Mouse (Mus musculus): ENCODE results near the gene Bfsp1. TPM values are rescaled to one million over a fixed set of nuclear protein-coding genes. Genes with fewer than 3 reads are reported as not detected.

The Bfsp1 gene
- polyA plus RNA-seq, 1 experiment from 2014 or later: 1.6 TPM

DNA sequence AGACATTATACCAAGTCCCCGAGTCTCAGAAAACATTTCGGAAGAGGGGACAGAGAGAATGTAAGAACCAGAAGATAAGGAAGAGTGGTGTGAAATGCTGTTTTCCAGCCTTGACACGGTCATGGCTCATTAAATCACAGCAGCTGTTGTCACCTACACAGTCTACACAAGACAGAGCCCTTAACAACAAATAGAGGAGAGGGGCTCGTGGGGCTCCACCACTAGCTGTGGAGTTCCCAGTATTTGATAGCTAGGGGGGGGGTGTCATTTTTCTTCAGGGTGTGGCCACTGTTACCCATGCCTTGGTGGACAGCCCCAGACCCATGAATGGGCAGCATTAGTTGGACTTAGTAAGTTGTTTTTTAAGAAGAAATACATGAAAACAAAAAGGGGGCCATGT lies 50.7 kb downstream of the Bfsp1 start:
- H3K9ac ChIP-seq (ENCODE audit: low read length): no peak overlapping the region
- H3K27ac ChIP-seq (ENCODE audit: low read length): no peak overlapping the region
- no peaks in the 10 kb centered on the region for H3K27me3 ChIP-seq (ENCODE audit: control insufficient read depth, insufficient read depth, low read depth, low read length)
- H3K36me3 ChIP-seq (ENCODE audit: control insufficient read depth, insufficient read depth, low read length): no peaks in the 10 kb centered on the region
- H3K9me3 ChIP-seq (ENCODE audit: control insufficient read depth, low read length): no peaks in the 10 kb centered on the region
- WGBS: 64% methylated on average over 4 of the region's 4 CpGs
- H3K4me1 ChIP-seq (replicated peaks; ENCODE audit: control insufficient read depth, insufficient read depth, low read length): no peaks in the 10 kb centered on the region; the same call in 1 of the 2 replicates
- H3K4me3 ChIP-seq (ENCODE audit: low read length): no peak overlapping the region
- no peak for ATAC-seq (ENCODE audit: low read depth)
- no peak overlapping the region for H3K4me2 ChIP-seq (ENCODE audit: low read depth, low read length)

DNA sequence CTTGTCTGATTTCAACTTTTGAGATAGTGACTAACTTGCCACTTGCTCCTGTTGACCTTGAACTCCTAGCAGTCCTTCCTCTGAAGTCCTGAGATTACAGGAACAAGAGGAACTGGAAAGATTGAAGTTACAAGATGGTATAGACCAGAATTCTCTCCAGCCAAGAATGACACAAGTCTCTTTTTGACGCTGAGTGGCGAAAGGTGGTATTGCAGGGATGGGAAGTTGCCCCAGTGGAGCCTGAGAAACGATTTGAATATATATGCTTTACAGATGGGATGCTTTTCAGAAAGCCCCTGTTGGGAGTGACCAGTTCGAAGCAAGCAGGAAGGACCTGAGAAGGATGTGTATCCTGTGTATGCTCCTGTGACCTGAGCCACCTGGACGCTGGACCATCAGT lies 54.2 kb downstream of the Bfsp1 start:
- no peaks in the 10 kb centered on the region for H3K36me3 ChIP-seq (ENCODE audit: control insufficient read depth, insufficient read depth, low read length)
- no peak overlapping the region for H3K27ac ChIP-seq (ENCODE audit: low read length)
- ATAC-seq (ENCODE audit: low read depth): no peak
- H3K27me3 ChIP-seq (ENCODE audit: control insufficient read depth, insufficient read depth, low read depth, low read length): no peaks in the 10 kb centered on the region
- H3K4me3 ChIP-seq (ENCODE audit: low read length): no peak overlapping the region
- no peaks in the 10 kb centered on the region for H3K9me3 ChIP-seq (ENCODE audit: control insufficient read depth, low read length)
- no peak overlapping the region for H3K4me2 ChIP-seq (ENCODE audit: low read depth, low read length)
- 41% methylated on average over 5 of the region's 5 CpGs for WGBS
- H3K4me1 ChIP-seq (replicated peaks; ENCODE audit: control insufficient read depth, insufficient read depth, low read length): no peaks in the 10 kb centered on the region; the same call in none of the 2 replicates
- no peak overlapping the region for H3K9ac ChIP-seq (ENCODE audit: low read length)

DNA sequence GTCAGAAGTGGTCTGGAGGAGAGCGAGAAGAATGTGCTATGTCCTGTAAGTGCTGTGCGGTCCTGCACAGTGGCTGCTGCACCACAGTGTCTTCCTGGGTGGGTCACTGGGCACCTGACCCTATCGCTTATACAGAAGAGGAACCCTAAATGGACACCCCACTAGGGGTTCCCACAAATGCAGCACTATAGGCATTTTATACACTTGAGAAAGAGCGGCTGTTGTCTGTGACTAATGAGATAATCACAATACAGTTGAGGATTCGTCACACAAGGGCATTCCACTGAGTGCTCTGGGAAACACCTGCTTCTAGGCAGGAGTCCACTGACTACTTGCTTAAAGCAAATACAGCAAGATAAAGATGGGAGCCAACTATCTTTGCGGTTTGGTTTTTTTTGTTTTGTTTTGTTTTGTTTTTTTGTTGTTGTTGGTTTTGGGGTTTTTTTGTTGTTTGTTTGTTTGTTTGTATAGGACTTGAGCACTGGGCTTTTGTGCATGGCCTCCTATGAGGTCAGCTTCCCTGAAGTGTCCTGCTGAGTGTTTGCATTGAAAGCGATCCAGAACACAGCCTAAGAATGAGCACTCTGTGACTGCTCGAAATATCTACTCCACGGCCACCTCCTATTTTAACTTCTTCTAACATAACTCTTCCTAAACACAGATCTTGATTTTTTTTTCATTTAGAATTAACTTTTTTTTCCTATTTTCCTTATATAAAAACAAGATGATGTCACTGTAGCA lies 55.9 kb downstream of the Bfsp1 start:
- peak; percentile 79 for ATAC-seq (ENCODE audit: low read depth)
- Histone ChIP-seq H3K9me3 (ENCODE audit: control insufficient read depth, low read length) (no peaks in the 10 kb centered on the region), H3K9ac (ENCODE audit: low read length) (no peak overlapping the region), H3K27ac (ENCODE audit: low read length) (peak overlapping the region; percentile 79), H3K27me3 (ENCODE audit: control insufficient read depth, insufficient read depth, low read depth, low read length) (no peaks in the 10 kb centered on the region), H3K4me1 (replicated peaks; ENCODE audit: control insufficient read depth, insufficient read depth, low read length) (no peaks in the 10 kb centered on the region; the same call in none of the 2 replicates), H3K4me2 (ENCODE audit: low read depth, low read length) (peak overlapping the region; percentile 15), H3K4me3 (ENCODE audit: low read length) (no peak overlapping the region), H3K36me3 (ENCODE audit: control insufficient read depth, insufficient read depth, low read length) (no peaks in the 10 kb centered on the region)
- WGBS: 53% methylated on average over 9 of the region's 9 CpGs

DNA sequence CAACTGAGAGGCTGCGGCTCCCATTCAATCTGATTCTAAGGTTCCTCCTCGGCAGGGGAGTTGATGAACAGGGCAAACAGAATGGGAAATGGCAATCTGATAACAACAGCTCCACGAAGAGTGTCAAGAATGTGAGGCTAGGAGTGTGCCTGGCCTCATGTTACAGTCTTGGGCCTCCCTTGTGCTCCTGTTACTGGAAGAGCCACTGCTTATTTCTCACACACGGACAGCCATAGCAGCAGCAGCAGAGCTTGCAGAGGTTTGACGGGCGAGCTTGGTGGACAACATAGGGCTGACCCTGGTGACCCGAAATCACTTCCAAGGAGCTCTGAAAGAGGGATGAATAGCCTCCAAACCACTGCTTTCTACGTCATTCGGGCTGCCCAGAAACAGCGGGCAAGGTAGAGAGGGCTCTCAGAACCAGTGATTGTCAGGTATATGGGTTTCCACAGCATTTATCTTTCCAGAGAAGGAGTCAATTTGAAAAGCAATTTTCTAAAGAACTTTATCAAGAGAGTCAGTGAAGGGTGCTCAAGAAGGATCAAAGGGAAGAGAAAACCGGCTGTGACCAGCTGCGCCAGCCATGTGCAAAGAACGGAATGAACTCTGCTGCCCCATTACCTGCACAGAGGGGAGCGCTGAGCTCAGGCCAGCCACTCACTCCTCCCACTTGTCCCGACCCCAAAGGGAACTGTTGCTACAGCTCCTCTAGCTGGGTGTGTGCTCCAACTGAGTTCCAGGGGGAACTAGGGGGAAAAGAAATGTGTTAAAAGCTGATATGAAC lies 56.6 kb downstream of the Bfsp1 start:
- peak overlapping the region; percentile 15 for H3K4me2 ChIP-seq (ENCODE audit: low read depth, low read length)
- H3K27ac ChIP-seq (ENCODE audit: low read length): peak overlapping the region; percentile 79
- 42% methylated on average over 15 of the region's 15 CpGs for WGBS

DNA sequence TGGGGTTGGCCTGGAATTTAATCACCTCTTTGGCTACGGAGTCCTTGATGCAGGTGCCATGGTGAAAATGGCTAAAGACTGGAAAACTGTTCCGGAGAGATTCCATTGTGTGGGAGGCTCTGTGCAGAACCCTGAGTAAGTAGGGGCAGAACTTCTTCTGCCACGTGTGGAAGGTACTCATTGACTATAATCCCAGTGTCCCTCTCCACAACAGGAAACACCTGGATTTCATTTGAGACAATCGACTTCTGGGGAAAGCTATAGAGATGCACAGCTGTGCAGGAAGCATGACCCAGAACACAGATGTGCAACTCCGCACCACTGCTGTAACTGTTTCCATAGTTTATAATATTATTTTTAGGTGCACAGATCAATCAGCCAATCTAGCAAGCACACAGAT lies 61.9 kb downstream of the Bfsp1 start:
- H3K9ac ChIP-seq (ENCODE audit: low read length): no peak overlapping the region
- no peak overlapping the region for H3K27ac ChIP-seq (ENCODE audit: low read length)
- no peak overlapping the region for H3K4me3 ChIP-seq (ENCODE audit: low read length)
- H3K27me3 ChIP-seq (ENCODE audit: control insufficient read depth, insufficient read depth, low read depth, low read length): no peaks in the 10 kb centered on the region
- H3K36me3 ChIP-seq (ENCODE audit: control insufficient read depth, insufficient read depth, low read length): no peaks in the 10 kb centered on the region
- no peak for ATAC-seq (ENCODE audit: low read depth)
- no peaks in the 10 kb centered on the region; the same call in 1 of the 2 replicates for H3K4me1 ChIP-seq (replicated peaks; ENCODE audit: control insufficient read depth, insufficient read depth, low read length)
- H3K9me3 ChIP-seq (ENCODE audit: control insufficient read depth, low read length): no peaks in the 10 kb centered on the region
- no peak overlapping the region for H3K4me2 ChIP-seq (ENCODE audit: low read depth, low read length)
- 65% methylated on average over 5 of the region's 5 CpGs for WGBS

More for the DNA sequence above, 56.6 kb downstream of the Bfsp1 start:
- H3K9ac ChIP-seq (ENCODE audit: low read length): no peak overlapping the region
- no peaks in the 10 kb centered on the region for H3K9me3 ChIP-seq (ENCODE audit: control insufficient read depth, low read length)
- ATAC-seq (ENCODE audit: low read depth): peak; percentile 93
- no peak overlapping the region for H3K4me3 ChIP-seq (ENCODE audit: low read length)
- H3K27me3 ChIP-seq (ENCODE audit: control insufficient read depth, insufficient read depth, low read depth, low read length): no peaks in the 10 kb centered on the region
- H3K36me3 ChIP-seq (ENCODE audit: control insufficient read depth, insufficient read depth, low read length): no peaks in the 10 kb centered on the region
- H3K4me1 ChIP-seq (replicated peaks; ENCODE audit: control insufficient read depth, insufficient read depth, low read length): no peaks in the 10 kb centered on the region; the same call in none of the 2 replicates

DNA sequence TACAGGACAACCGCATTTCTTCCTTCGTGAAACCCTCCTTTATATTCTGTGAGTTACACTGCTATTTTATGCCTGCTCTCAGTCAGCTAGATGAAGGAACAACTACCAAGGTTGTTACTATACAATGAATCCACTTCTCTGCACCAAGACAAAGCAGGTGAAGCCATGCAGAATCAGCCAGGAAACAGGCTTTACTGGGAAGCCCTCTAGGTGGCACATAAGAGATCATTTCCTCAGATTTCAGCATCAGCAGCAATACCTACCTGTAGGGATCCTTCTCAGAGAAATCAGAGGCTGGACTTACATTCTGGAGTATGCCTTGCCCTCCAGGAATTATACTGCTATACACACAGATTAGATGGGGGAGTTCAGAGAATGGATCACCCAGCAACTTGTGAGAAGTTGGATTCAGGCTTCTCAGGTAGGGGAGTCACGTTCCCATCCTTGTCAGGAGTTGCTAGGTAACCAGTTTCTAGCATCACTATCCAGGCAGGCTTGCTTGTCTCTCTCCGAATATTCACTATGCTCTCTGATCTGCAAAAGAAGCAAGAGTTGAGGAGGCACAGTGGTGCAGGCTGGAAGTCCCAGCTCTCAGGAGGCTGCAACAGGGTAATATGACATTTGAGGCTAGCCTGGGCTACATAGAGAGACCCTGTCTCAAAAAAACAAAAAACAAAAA lies 66.5 kb downstream of the Bfsp1 start:
- Histone ChIP-seq H3K27me3 (ENCODE audit: control insufficient read depth, insufficient read depth, low read depth, low read length) (no peaks in the 10 kb centered on the region), H3K27ac (ENCODE audit: low read length) (no peak overlapping the region), H3K9ac (ENCODE audit: low read length) (no peak overlapping the region), H3K4me1 (replicated peaks; ENCODE audit: control insufficient read depth, insufficient read depth, low read length) (no peaks in the 10 kb centered on the region), H3K36me3 (ENCODE audit: control insufficient read depth, insufficient read depth, low read length) (no peaks in the 10 kb centered on the region), H3K4me2 (ENCODE audit: low read depth, low read length) (no peak overlapping the region), H3K4me3 (ENCODE audit: low read length) (no peak overlapping the region), H3K9me3 (ENCODE audit: control insufficient read depth, low read length) (no peaks in the 10 kb centered on the region)
- ATAC-seq (ENCODE audit: low read depth): no peak
- WGBS: 59% methylated on average over 4 of the region's 4 CpGs

DNA sequence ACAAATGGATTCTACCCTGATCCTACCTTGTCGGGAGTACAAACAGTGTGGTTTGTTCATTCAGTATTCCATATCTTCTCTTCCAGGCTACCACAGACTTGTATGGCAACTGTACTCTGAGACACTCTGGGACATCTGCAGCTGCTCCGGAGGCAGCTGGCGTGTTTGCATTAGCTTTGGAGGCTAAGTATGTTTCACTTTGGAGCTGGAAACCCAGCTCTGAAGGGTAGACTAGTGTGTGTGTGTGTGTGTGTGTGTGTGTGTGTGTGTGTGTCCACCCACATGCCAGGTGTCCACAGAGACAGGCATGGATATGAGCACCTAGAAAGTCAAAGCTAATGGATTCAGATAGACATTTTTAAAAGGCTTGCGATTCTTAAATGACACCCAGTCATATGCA lies 67.1 kb downstream of the Bfsp1 start:
- WGBS: 74% methylated on average over 4 of the region's 4 CpGs
- ATAC-seq (ENCODE audit: low read depth): no peak
- H3K4me3 ChIP-seq (ENCODE audit: low read length): no peak overlapping the region
- no peaks in the 10 kb centered on the region for H3K36me3 ChIP-seq (ENCODE audit: control insufficient read depth, insufficient read depth, low read length)
- no peaks in the 10 kb centered on the region for H3K9me3 ChIP-seq (ENCODE audit: control insufficient read depth, low read length)
- no peak overlapping the region for H3K4me2 ChIP-seq (ENCODE audit: low read depth, low read length)
- H3K27me3 ChIP-seq (ENCODE audit: control insufficient read depth, insufficient read depth, low read depth, low read length): no peaks in the 10 kb centered on the region
- no peak overlapping the region for H3K27ac ChIP-seq (ENCODE audit: low read length)
- no peaks in the 10 kb centered on the region for H3K4me1 ChIP-seq (replicated peaks; ENCODE audit: control insufficient read depth, insufficient read depth, low read length)
- H3K9ac ChIP-seq (ENCODE audit: low read length): no peak overlapping the region

DNA sequence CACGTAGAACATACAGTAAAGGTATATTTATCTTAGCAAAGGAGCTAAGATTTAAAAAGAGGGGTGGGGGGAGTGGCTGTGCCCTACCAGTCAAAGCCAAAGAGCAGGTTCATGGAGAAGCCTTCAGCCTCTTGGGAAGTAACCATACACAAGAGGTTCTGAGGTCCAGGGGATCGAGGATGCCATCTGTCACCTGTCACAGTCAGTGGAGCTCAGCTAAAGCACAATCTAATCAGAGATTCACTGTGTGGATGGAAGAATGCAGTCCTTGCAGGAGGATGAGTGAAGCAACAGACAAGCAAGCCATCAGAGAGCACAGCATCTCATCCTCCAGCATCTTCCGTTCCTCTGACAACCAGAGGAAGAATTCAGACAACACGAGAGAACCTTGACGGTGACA lies 73.1 kb downstream of the Bfsp1 start:
- Histone ChIP-seq H3K9ac (ENCODE audit: low read length) (no peak overlapping the region), H3K27ac (ENCODE audit: low read length) (no peak overlapping the region), H3K27me3 (ENCODE audit: control insufficient read depth, insufficient read depth, low read depth, low read length) (no peaks in the 10 kb centered on the region), H3K4me1 (replicated peaks; ENCODE audit: control insufficient read depth, insufficient read depth, low read length) (no peaks in the 10 kb centered on the region), H3K4me3 (ENCODE audit: low read length) (no peak overlapping the region), H3K4me2 (ENCODE audit: low read depth, low read length) (no peak overlapping the region), H3K36me3 (ENCODE audit: control insufficient read depth, insufficient read depth, low read length) (no peaks in the 10 kb centered on the region), H3K9me3 (ENCODE audit: control insufficient read depth, low read length) (no peaks in the 10 kb centered on the region)
- ATAC-seq (ENCODE audit: low read depth): no peak
- WGBS: 72% methylated on average over 5 of the region's 5 CpGs

DNA sequence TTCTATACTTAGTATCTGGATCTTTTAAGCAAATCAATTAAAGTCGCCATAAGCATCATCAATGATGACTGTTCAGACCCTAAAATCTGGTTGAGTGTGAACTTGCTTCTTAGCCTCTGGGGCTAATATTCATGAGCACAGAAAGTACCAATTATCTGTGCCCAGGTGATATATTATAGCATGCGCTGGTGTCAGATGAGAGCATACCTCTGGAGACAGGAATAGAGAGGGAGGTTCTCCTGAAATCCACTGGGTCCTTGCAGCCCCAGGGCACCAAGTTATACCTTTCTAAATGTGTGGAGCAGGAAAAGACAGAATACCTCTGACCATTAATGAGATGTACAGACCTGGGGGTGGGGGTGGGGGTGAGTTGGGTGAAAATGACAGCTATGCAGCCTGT lies 82.7 kb downstream of the Bfsp1 start:
- WGBS: 71% methylated on average over 2 of the region's 2 CpGs

More for the DNA sequence above, 82.7 kb downstream of the Bfsp1 start:
- ATAC-seq (ENCODE audit: low read depth): no peak
- H3K4me3 ChIP-seq (ENCODE audit: low read length): no peak overlapping the region
- H3K9me3 ChIP-seq (ENCODE audit: control insufficient read depth, low read length): no peaks in the 10 kb centered on the region
- H3K4me2 ChIP-seq (ENCODE audit: low read depth, low read length): no peak overlapping the region
- no peaks in the 10 kb centered on the region for H3K36me3 ChIP-seq (ENCODE audit: control insufficient read depth, insufficient read depth, low read length)
- H3K27ac ChIP-seq (ENCODE audit: low read length): no peak overlapping the region
- H3K27me3 ChIP-seq (ENCODE audit: control insufficient read depth, insufficient read depth, low read depth, low read length): no peaks in the 10 kb centered on the region
- no peak overlapping the region for H3K9ac ChIP-seq (ENCODE audit: low read length)
- no peaks in the 10 kb centered on the region for H3K4me1 ChIP-seq (replicated peaks; ENCODE audit: control insufficient read depth, insufficient read depth, low read length)

Measured in lung, embryonic 16.5 days (tissue).